Mouse (Mus musculus): Measurements from ENCODE around the gene Setd3. TPM values are rescaled to one million over a fixed set of nuclear protein-coding genes. Genes with fewer than 3 reads are reported as not detected.

The Setd3 gene
- polyA plus RNA-seq, 1 experiment = 9.7 TPM

- no peaks in the 10 kb centered on the region for H3K36me3 ChIP-seq (replicated peaks; ENCODE audit: low read length)
- H3K27me3 ChIP-seq (replicated peaks) = peaks cover 28% of the 10 kb centered on the region
- H3K9me3 ChIP-seq = no peaks in the 10 kb centered on the region
- peak overlapping the region; percentile 19 for H3K4me3 ChIP-seq (replicated peaks)
- peaks cover 11% of the 10 kb centered on the region for H3K4me1 ChIP-seq
- TF ChIP-seq FLI1 (IDR thresholded peaks at IDR 0.05; ENCODE audit: low read length) = no peak
- no peak for TF ChIP-seq GATA1 (IDR thresholded peaks at IDR 0.05; ENCODE audit: borderline replicate concordance, low read length)
Observed at GRCm38 (mm10) chr12:108098201-108098980, 80.7 kb downstream of the Setd3 start.

DNA sequence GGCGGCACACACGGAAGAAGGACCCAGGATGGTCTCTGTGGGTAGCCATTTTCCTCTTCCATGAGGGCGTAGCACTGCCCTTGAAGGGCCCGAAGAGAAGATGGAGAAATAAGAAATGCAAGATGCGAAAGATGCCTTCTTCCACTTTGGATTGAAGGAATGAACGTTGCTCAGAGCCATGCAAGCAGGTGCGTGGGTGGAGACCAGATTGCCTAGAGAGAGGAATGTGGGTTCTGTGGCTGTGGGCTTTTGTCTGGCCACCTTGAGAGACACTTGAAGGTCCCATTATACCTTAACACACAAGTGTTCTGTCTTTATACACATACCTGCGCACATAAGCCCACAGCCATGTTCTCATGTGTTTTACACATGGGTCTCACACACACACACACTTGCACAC, 81.5 kb downstream of the Setd3 start:
- Histone ChIP-seq H3K4me3 (replicated peaks) (no peak overlapping the region), H3K36me3 (replicated peaks; ENCODE audit: low read length) (no peaks in the 10 kb centered on the region), H3K9me3 (0 out of 2 replicates have a peak, but pooled peaks cover under 1% of the 10 kb centered on the region), H3K4me1 (peaks cover 8% of the 10 kb centered on the region; the same call in 1 of the 2 replicates), H3K27me3 (replicated peaks) (peaks cover 28% of the 10 kb centered on the region)
- no peak for TF ChIP-seq GATA1 (IDR thresholded peaks at IDR 0.05; ENCODE audit: borderline replicate concordance, low read length)
- no peak for TF ChIP-seq FLI1 (IDR thresholded peaks at IDR 0.05; ENCODE audit: low read length)

DNA sequence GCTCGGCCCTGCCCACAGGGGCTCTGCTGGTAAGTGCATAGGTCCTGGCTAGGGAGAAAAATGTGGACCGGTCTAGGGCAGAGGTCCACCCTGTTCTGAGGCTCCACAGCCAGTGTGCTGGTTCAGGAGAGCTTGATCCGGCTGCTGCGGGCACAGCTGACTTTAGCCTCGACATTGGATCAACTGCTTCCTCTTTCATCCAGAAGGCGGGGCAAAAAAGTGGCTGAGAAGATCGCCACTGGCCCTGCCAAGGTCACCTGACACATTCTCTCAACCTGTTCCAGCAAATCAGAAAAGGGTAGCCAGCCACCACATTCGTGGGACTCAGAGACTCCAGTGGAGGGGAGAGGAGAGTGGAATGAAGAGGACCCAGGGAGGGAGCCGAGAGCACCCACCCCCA, 90.9 kb downstream of the Setd3 start:
- peaks cover 18% of the 10 kb centered on the region for H3K9me3 ChIP-seq
- H3K4me3 ChIP-seq (replicated peaks) = no peak overlapping the region
- no peaks in the 10 kb centered on the region for H3K36me3 ChIP-seq (replicated peaks; ENCODE audit: low read length)
- H3K27me3 ChIP-seq (replicated peaks) = peaks cover 7% of the 10 kb centered on the region
- H3K4me1 ChIP-seq = peaks cover 30% of the 10 kb centered on the region
- TF ChIP-seq FLI1 (IDR thresholded peaks at IDR 0.05; ENCODE audit: low read length) (no peak), GATA1 (IDR thresholded peaks at IDR 0.05; ENCODE audit: borderline replicate concordance, low read length) (no peak)

DNA sequence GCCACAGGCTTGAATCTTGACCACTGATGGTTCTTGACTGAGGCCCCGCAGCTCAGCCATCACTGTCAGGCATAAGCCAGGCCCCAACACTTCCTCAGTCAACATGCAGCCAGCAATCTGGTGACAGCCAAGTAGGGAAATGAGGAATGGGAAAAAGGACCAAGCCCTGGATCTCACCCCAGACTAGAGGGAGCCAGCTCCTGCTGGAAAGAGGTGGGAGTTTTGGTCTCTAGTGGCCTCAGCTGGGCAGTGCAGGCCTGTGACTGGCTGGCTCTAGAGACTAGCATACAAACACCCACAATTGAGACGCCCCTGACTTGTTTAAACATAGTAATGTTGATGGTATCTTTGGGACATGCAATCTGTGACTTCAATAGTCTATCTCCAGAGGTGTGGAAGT, 91.6 kb downstream of the Setd3 start:
- Histone ChIP-seq H3K4me3 (replicated peaks) (no peak overlapping the region), H3K36me3 (replicated peaks; ENCODE audit: low read length) (no peaks in the 10 kb centered on the region), H3K27me3 (replicated peaks) (peaks cover 7% of the 10 kb centered on the region), H3K4me1 (peaks cover 30% of the 10 kb centered on the region), H3K9me3 (peaks cover 16% of the 10 kb centered on the region)
- no peak for TF ChIP-seq FLI1 (IDR thresholded peaks at IDR 0.05; ENCODE audit: low read length)
- TF ChIP-seq GATA1 (IDR thresholded peaks at IDR 0.05; ENCODE audit: borderline replicate concordance, low read length) = no peak

- Histone ChIP-seq H3K27me3 (replicated peaks) (peaks cover 14% of the 10 kb centered on the region), H3K9me3 (no peaks in the 10 kb centered on the region), H3K36me3 (replicated peaks; ENCODE audit: low read length) (no peaks in the 10 kb centered on the region), H3K4me1 (peaks cover 7% of the 10 kb centered on the region; the same call in 1 of the 2 replicates), H3K4me3 (replicated peaks) (no peak overlapping the region)
- no peak for TF ChIP-seq GATA1 (IDR thresholded peaks at IDR 0.05; ENCODE audit: borderline replicate concordance, low read length)
- no peak for TF ChIP-seq FLI1 (IDR thresholded peaks at IDR 0.05; ENCODE audit: low read length)
Observed at GRCm38 (mm10) chr12:108078122-108078752, 100.9 kb downstream of the Setd3 start.

GRCm38 (mm10) chr12:108072907-108073306, 106.2 kb downstream of the Setd3 start:
- peaks cover 4% of the 10 kb centered on the region; the same call in 1 of the 2 replicates for H3K4me1 ChIP-seq
- no peak overlapping the region for H3K4me3 ChIP-seq (replicated peaks)
- TF ChIP-seq GATA1 (IDR thresholded peaks at IDR 0.05; ENCODE audit: borderline replicate concordance, low read length) (no peak), FLI1 (IDR thresholded peaks at IDR 0.05; ENCODE audit: low read length) (no peak)
- peaks cover 23% of the 10 kb centered on the region for H3K27me3 ChIP-seq (replicated peaks)
- H3K36me3 ChIP-seq (replicated peaks; ENCODE audit: low read length) = no peaks in the 10 kb centered on the region
- H3K9me3 ChIP-seq = no peaks in the 10 kb centered on the region

GRCm38 (mm10) chr12:108070685-108071662, 108.1 kb downstream of the Setd3 start:
- H3K4me3 ChIP-seq (replicated peaks) = peak overlapping the region; percentile 4
- no peaks in the 10 kb centered on the region for H3K36me3 ChIP-seq (replicated peaks; ENCODE audit: low read length)
- H3K27me3 ChIP-seq (replicated peaks) = peaks cover 18% of the 10 kb centered on the region
- TF ChIP-seq GATA1 (IDR thresholded peaks at IDR 0.05; ENCODE audit: borderline replicate concordance, low read length) (no peak), FLI1 (IDR thresholded peaks at IDR 0.05; ENCODE audit: low read length) (no peak)
- H3K4me1 ChIP-seq = peaks cover 4% of the 10 kb centered on the region; the same call in 1 of the 2 replicates
- H3K9me3 ChIP-seq = no peaks in the 10 kb centered on the region

- Histone ChIP-seq H3K27me3 (replicated peaks) (peaks cover 21% of the 10 kb centered on the region), H3K4me1 (peaks cover 4% of the 10 kb centered on the region; the same call in 1 of the 2 replicates), H3K36me3 (replicated peaks; ENCODE audit: low read length) (no peaks in the 10 kb centered on the region), H3K9me3 (no peaks in the 10 kb centered on the region), H3K4me3 (replicated peaks) (no peak overlapping the region)
- TF ChIP-seq GATA1 (IDR thresholded peaks at IDR 0.05; ENCODE audit: borderline replicate concordance, low read length) = no peak
Observed at GRCm38 (mm10) chr12:108069504-108069903, 109.6 kb downstream of the Setd3 start.

GRCm38 (mm10) chr12:108067811-108068375, 111.2 kb downstream of the Setd3 start:
- TF ChIP-seq FLI1 (IDR thresholded peaks at IDR 0.05; ENCODE audit: low read length) (no peak), GATA1 (IDR thresholded peaks at IDR 0.05; ENCODE audit: borderline replicate concordance, low read length) (no peak)
- peaks cover 19% of the 10 kb centered on the region for H3K27me3 ChIP-seq (replicated peaks)
- no peaks in the 10 kb centered on the region for H3K36me3 ChIP-seq (replicated peaks; ENCODE audit: low read length)
- no peak overlapping the region for H3K4me3 ChIP-seq (replicated peaks)
- H3K9me3 ChIP-seq = no peaks in the 10 kb centered on the region
- no peaks in the 10 kb centered on the region; the same call in 1 of the 2 replicates for H3K4me1 ChIP-seq

Measured in megakaryocyte, embryonic 14.5 days (primary cell).